Mouse (Mus musculus) kidney, embryonic 16.5 days (tissue): ENCODE data around the gene Drd5. TPM values are rescaled to one million over a fixed set of nuclear protein-coding genes. Genes with fewer than 3 reads are reported as not detected.

ENCODE experiments used
- ATAC-seq: fragments of 200-750 bp; cut with Nextera tagmentation; 2 replicates; pipeline ENCODE4 v1.8.0; 2017; ENCODE audit warnings: moderate TSS enrichment; ENCODE audit not compliant: low FRiP score, low TSS enrichment
- H3K27ac ChIP-seq: fragments of 300-500 bp; sonication (generic); 2 replicates; pipeline ENCODE4 v1.5.1; 2014; ENCODE audit warnings: low read length
- H3K27me3 ChIP-seq: fragments of 300-500 bp; sonication (generic); 2 replicates; pipeline ENCODE4 v1.6.1; 2014; ENCODE audit warnings: low read length, control low read depth, mixed read lengths; ENCODE audit not compliant: insufficient read depth
- H3K36me3 ChIP-seq: fragments of 300-500 bp; sonication (generic); 2 replicates; pipeline ENCODE4 v1.6.1; 2014; ENCODE audit warnings: low read length, control low read depth, mixed read lengths; ENCODE audit not compliant: insufficient read depth
- H3K4me1 ChIP-seq: fragments of 300-500 bp; sonication (generic); 2 replicates; pipeline ENCODE4 v1.6.1; 2014; ENCODE audit warnings: low read length, control low read depth, mixed read lengths; ENCODE audit not compliant: insufficient read depth
- H3K4me2 ChIP-seq: fragments of 300-500 bp; sonication (generic); replicated peaks from 2 replicates; pipeline ENCODE4 v1.6.1; 2014; ENCODE audit warnings: low read depth, low read length
- H3K4me3 ChIP-seq: fragments of 300-500 bp; sonication (generic); 2 replicates; pipeline ENCODE4 v1.5.1; 2014; ENCODE audit warnings: mild to moderate bottlenecking, low read length
- H3K9ac ChIP-seq: fragments of 300-500 bp; sonication (generic); replicated peaks from 2 replicates; pipeline ENCODE4 v1.6.1; 2014; ENCODE audit warnings: low read length
- H3K9me3 ChIP-seq: fragments of 300-500 bp; sonication (generic); 2 replicates; pipeline ENCODE4 v1.6.1; 2016; ENCODE audit warnings: low read length, control low read depth
- WGBS: fragments of 180-500 bp; shearing (Covaris S2); extraction: QIAGEN DNeasy Blood & Tissue Kit; methylation state at CpG from one replicate; pipeline ENCODE4 v1.1.7; 2014; 5-methylcytosine and 5-hydroxymethylcytosine counted together
- polyA plus RNA-seq: library from polyadenylated mRNA; unstranded; fragments of >200 nt; fragmentation: Nextera tagmentation; extraction: Ambion mirVana; gene quantifications from 2 replicates; pipeline ENCODE4 v1.2.1, GENCODE M21; 2015

Gene Drd5
- polyA plus RNA-seq, 1 experiment from 2014 or later: not detected

GRCm38 (mm10) chr5:38288476-38288875 is 30.7 kb upstream of the Drd5 start:
- Histone ChIP-seq H3K9ac (no peak overlapping the region), H3K27me3 (no peaks in the 10 kb centered on the region), H3K27ac (no peak overlapping the region), H3K36me3 (no peaks in the 10 kb centered on the region), H3K4me1 (no peaks in the 10 kb centered on the region), H3K4me3 (no peak overlapping the region), H3K4me2 (no peak overlapping the region), H3K9me3 (0 out of 2 replicates have a peak, but pooled peaks cover 3% of the 10 kb centered on the region)
- WGBS: 89% methylated on average over 3 of the region's 3 CpGs
- ATAC-seq: no peak

- H3K9me3 ChIP-seq: no peaks in the 10 kb centered on the region
- 89% methylated on average over 12 of the region's 12 CpGs for WGBS
Observed at GRCm38 (mm10) chr5:38301761-38302411, 17.3 kb upstream of the Drd5 start.

GRCm38 (mm10) chr5:38302651-38303050 is 16.5 kb upstream of the Drd5 start:
- Histone ChIP-seq H3K36me3 (no peaks in the 10 kb centered on the region), H3K4me1 (no peaks in the 10 kb centered on the region), H3K27me3 (no peaks in the 10 kb centered on the region), H3K4me3 (no peak overlapping the region), H3K27ac (no peak overlapping the region), H3K4me2 (no peak overlapping the region), H3K9ac (no peak overlapping the region), H3K9me3 (no peaks in the 10 kb centered on the region)
- 45% methylated on average over 12 of the region's 12 CpGs for WGBS
- no peak for ATAC-seq

More at GRCm38 (mm10) chr5:38301761-38302411, 17.3 kb upstream of the Drd5 start:
- no peak overlapping the region for H3K27ac ChIP-seq
- no peak overlapping the region for H3K4me3 ChIP-seq
- H3K36me3 ChIP-seq: no peaks in the 10 kb centered on the region
- no peak overlapping the region for H3K9ac ChIP-seq
- H3K4me2 ChIP-seq: no peak overlapping the region
- no peaks in the 10 kb centered on the region for H3K4me1 ChIP-seq
- H3K27me3 ChIP-seq: no peaks in the 10 kb centered on the region
- no peak for ATAC-seq

- H3K27ac ChIP-seq: no peak overlapping the region
- H3K9me3 ChIP-seq: no peaks in the 10 kb centered on the region
- 69% methylated on average over 2 of the region's 2 CpGs for WGBS
- no peaks in the 10 kb centered on the region for H3K36me3 ChIP-seq
- H3K9ac ChIP-seq: no peak overlapping the region
- no peak for ATAC-seq
- no peak overlapping the region for H3K4me3 ChIP-seq
- peaks cover 8% of the 10 kb centered on the region; the same call in 1 of the 2 replicates for H3K27me3 ChIP-seq
- H3K4me1 ChIP-seq: no peaks in the 10 kb centered on the region
- H3K4me2 ChIP-seq: no peak overlapping the region
Observed at GRCm38 (mm10) chr5:38305241-38305640, 13.9 kb upstream of the Drd5 start.

- WGBS: 9% methylated on average over 26 of the region's 26 CpGs
- Histone ChIP-seq H3K36me3 (no peaks in the 10 kb centered on the region), H3K9ac (no peak overlapping the region), H3K27ac (no peak overlapping the region), H3K4me3 (peak overlapping the region; percentile 45), H3K27me3 (peaks cover 8% of the 10 kb centered on the region; the same call in 1 of the 2 replicates), H3K9me3 (no peaks in the 10 kb centered on the region), H3K4me2 (peak overlapping the region; percentile 59), H3K4me1 (no peaks in the 10 kb centered on the region)
- ATAC-seq: peak; percentile 84
Observed at GRCm38 (mm10) chr5:38307255-38308101, 11.7 kb upstream of the Drd5 start.

GRCm38 (mm10) chr5:38308873-38309272 is 10.3 kb upstream of the Drd5 start:
- H3K4me3 ChIP-seq: no peak overlapping the region
- peaks cover 8% of the 10 kb centered on the region; the same call in 1 of the 2 replicates for H3K27me3 ChIP-seq
- no peak overlapping the region for H3K27ac ChIP-seq
- peak; percentile 58 for ATAC-seq
- no peaks in the 10 kb centered on the region for H3K9me3 ChIP-seq
- no peaks in the 10 kb centered on the region for H3K4me1 ChIP-seq
- 54% methylated on average over 5 of the region's 5 CpGs for WGBS
- no peak overlapping the region for H3K4me2 ChIP-seq
- H3K9ac ChIP-seq: no peak overlapping the region
- H3K36me3 ChIP-seq: no peaks in the 10 kb centered on the region

GRCm38 (mm10) chr5:38309795-38310194 is 9.4 kb upstream of the Drd5 start:
- peaks cover 8% of the 10 kb centered on the region; the same call in 1 of the 2 replicates for H3K27me3 ChIP-seq
- H3K4me2 ChIP-seq: no peak overlapping the region
- no peaks in the 10 kb centered on the region for H3K4me1 ChIP-seq
- ATAC-seq: no peak
- no peak overlapping the region for H3K9ac ChIP-seq
- no peaks in the 10 kb centered on the region for H3K36me3 ChIP-seq
- no peak overlapping the region for H3K4me3 ChIP-seq
- WGBS: 63% methylated on average over 3 of the region's 3 CpGs
- no peak overlapping the region for H3K27ac ChIP-seq
- no peaks in the 10 kb centered on the region for H3K9me3 ChIP-seq

- 53% methylated on average over 4 of the region's 4 CpGs for WGBS
- ATAC-seq: no peak
- Histone ChIP-seq H3K36me3 (no peaks in the 10 kb centered on the region), H3K27ac (no peak overlapping the region), H3K4me3 (no peak overlapping the region), H3K9ac (no peak overlapping the region), H3K4me2 (no peak overlapping the region), H3K27me3 (no peaks in the 10 kb centered on the region), H3K4me1 (no peaks in the 10 kb centered on the region), H3K9me3 (no peaks in the 10 kb centered on the region)
Observed at GRCm38 (mm10) chr5:38333381-38333780, 14.2 kb downstream of the Drd5 start.

- H3K27me3 ChIP-seq: no peaks in the 10 kb centered on the region
- H3K9me3 ChIP-seq: no peaks in the 10 kb centered on the region
- no peak overlapping the region for H3K4me3 ChIP-seq
- 60% methylated on average over 1 of the region's 1 CpGs for WGBS
- H3K4me1 ChIP-seq: no peaks in the 10 kb centered on the region
- H3K9ac ChIP-seq: no peak overlapping the region
- H3K36me3 ChIP-seq: no peaks in the 10 kb centered on the region
- no peak for ATAC-seq
- no peak overlapping the region for H3K27ac ChIP-seq
- H3K4me2 ChIP-seq: no peak overlapping the region
Observed at GRCm38 (mm10) chr5:38334582-38334981, 15.4 kb downstream of the Drd5 start.

- ATAC-seq: no peak
- H3K27me3 ChIP-seq: no peaks in the 10 kb centered on the region
- WGBS: 69% methylated on average over 3 of the region's 3 CpGs
Observed at GRCm38 (mm10) chr5:38343101-38343500, 23.9 kb downstream of the Drd5 start.

More at GRCm38 (mm10) chr5:38343101-38343500, 23.9 kb downstream of the Drd5 start:
- no peaks in the 10 kb centered on the region for H3K4me1 ChIP-seq
- no peaks in the 10 kb centered on the region for H3K36me3 ChIP-seq
- no peaks in the 10 kb centered on the region for H3K9me3 ChIP-seq
- H3K4me2 ChIP-seq: no peak overlapping the region
- H3K4me3 ChIP-seq: no peak overlapping the region
- H3K27ac ChIP-seq: no peak overlapping the region
- no peak overlapping the region for H3K9ac ChIP-seq
